Mouse (Mus musculus): ENCODE measurements around the gene Gpr26. TPM values are rescaled to one million over a fixed set of nuclear protein-coding genes. Genes with fewer than 3 reads are reported as not detected.

Gene Gpr26
- polyA plus RNA-seq, 1 experiment from 2014 or later = not detected

GRCm38 (mm10) chr7:132031940-132032531, 65.8 kb downstream of the Gpr26 start:
- Histone ChIP-seq H3K36me3 (no peaks in the 10 kb centered on the region), H3K9ac (no peak overlapping the region), H3K4me2 (no peak overlapping the region), H3K4me3 (replicated peaks) (no peak overlapping the region), H3K27me3 (no peaks in the 10 kb centered on the region), H3K9me3 (replicated peaks) (no peaks in the 10 kb centered on the region), H3K4me1 (replicated peaks) (no peaks in the 10 kb centered on the region), H3K27ac (no peak overlapping the region)
- DNase-seq (no peak), ATAC-seq (ENCODE audit: low read depth) (no peak)
- WGBS (ENCODE audit: insufficient replicate concordance) = 62% methylated on average over 6 of the region's 6 CpGs

Other genes starting within 250 kb of the Gpr26 start
- gene Cpxm2, start 188.3 kb downstream of the Gpr26 start, polyA plus RNA-seq (2015; fragmentation: Nextera tagmentation; extraction: Ambion mirVana) = 0.07 and 0.28 TPM in 2 replicates